Mouse (Mus musculus) neutrophil, adult 5-6 weeks (primary cell): ENCODE measurements around the gene Cyfip2. TPM values are rescaled to one million over a fixed set of nuclear protein-coding genes. Genes with fewer than 3 reads are reported as not detected.
A peak's percentile ranks its signal among the peaks of the same experiment; 100 is the strongest.

ENCODE experiments used
- ATAC-seq: fragments of 151-379, 151-347 bp; 2 replicates; pipeline ENCODE4 v1.8.0; 2017; ENCODE audit warnings: mild to moderate bottlenecking, moderate TSS enrichment; ENCODE audit not compliant: insufficient number of reproducible peaks, poor library complexity, low FRiP score, severe bottlenecking; ENCODE audit errors: extremely low read depth
- total RNA-seq: library from RNA; stranded (forward); fragments of 200-1000 nt; gene quantifications from 2 replicates; pipeline ENCODE4 v1.2.3, GENCODE M21; 2017

The Cyfip2 gene
- total RNA-seq, 1 experiment from 2014 or later: 121 TPM

GRCm38 (mm10) chr11:46255291-46255690 lies 57.4 kb downstream of the Cyfip2 start:
- no peak for ATAC-seq

GRCm38 (mm10) chr11:46251994-46252393 lies 60.7 kb downstream of the Cyfip2 start:
- ATAC-seq: peak; percentile 70

- ATAC-seq: no peak
These were observed 64.3 kb downstream of the Cyfip2 start for GRCm38 (mm10) chr11:46248352-46248751.

- no peak for ATAC-seq
These were observed 66.3 kb downstream of the Cyfip2 start for GRCm38 (mm10) chr11:46246393-46246792.

GRCm38 (mm10) chr11:46245926-46246325 lies 66.7 kb downstream of the Cyfip2 start:
- no peak for ATAC-seq

GRCm38 (mm10) chr11:46244731-46245604 lies 67.7 kb downstream of the Cyfip2 start:
- no peak for ATAC-seq

GRCm38 (mm10) chr11:46241985-46242384 lies 70.7 kb downstream of the Cyfip2 start:
- ATAC-seq: no peak

- ATAC-seq: no peak
These were observed 71.4 kb downstream of the Cyfip2 start for GRCm38 (mm10) chr11:46241150-46241673.

GRCm38 (mm10) chr11:46236976-46237375 lies 75.7 kb downstream of the Cyfip2 start:
- no peak for ATAC-seq

GRCm38 (mm10) chr11:46235334-46235733 lies 77.3 kb downstream of the Cyfip2 start, which contains the start of gene Fndc9:
Gene Fndc9, plus strand, starts transcription at chr11:46235531.
- ATAC-seq: no peak

GRCm38 (mm10) chr11:46233966-46234365 lies 78.7 kb downstream of the Cyfip2 start:
- ATAC-seq: no peak

GRCm38 (mm10) chr11:46232803-46233202 lies 79.9 kb downstream of the Cyfip2 start:
- no peak for ATAC-seq

GRCm38 (mm10) chr11:46230184-46230583 lies 82.5 kb downstream of the Cyfip2 start:
- no peak for ATAC-seq

- ATAC-seq: no peak
These were observed 87.3 kb downstream of the Cyfip2 start for GRCm38 (mm10) chr11:46225345-46225744.

GRCm38 (mm10) chr11:46223575-46223974 lies 89.1 kb downstream of the Cyfip2 start:
- no peak for ATAC-seq

GRCm38 (mm10) chr11:46220211-46220610 lies 92.4 kb downstream of the Cyfip2 start:
- no peak for ATAC-seq

GRCm38 (mm10) chr11:46219380-46219779 lies 93.3 kb downstream of the Cyfip2 start:
- no peak for ATAC-seq

- no peak for ATAC-seq
These were observed 94.1 kb downstream of the Cyfip2 start for GRCm38 (mm10) chr11:46218584-46218983.

- no peak for ATAC-seq
These were observed 95.0 kb downstream of the Cyfip2 start for GRCm38 (mm10) chr11:46217686-46218085.

GRCm38 (mm10) chr11:46216669-46217068 lies 96.0 kb downstream of the Cyfip2 start:
- 0 out of 2 replicates have a peak, but pooled peaks have one; percentile 29 for ATAC-seq
